Mouse (Mus musculus) midbrain, embryonic 16.5 days (tissue): ENCODE measurements around the gene Raet1e. TPM values are rescaled to one million over a fixed set of nuclear protein-coding genes. Genes with fewer than 3 reads are reported as not detected.

Experiments
- polyA plus RNA-seq: library from polyadenylated mRNA; unstranded; fragments of >200 nt; fragmentation: Nextera tagmentation; extraction: Ambion mirVana; gene quantifications from 2 replicates; pipeline ENCODE4 v1.2.1, GENCODE M21; 2015

Raet1e gene
- polyA plus RNA-seq, 1 experiment from 2014 or later: 0.46 TPM

Other genes with a start within 250 kb of the Raet1e start
- not detected in 2 replicates for gene 4930444G20Rik, start 90.5 kb upstream of the Raet1e start, polyA plus RNA-seq
- 1.9 and 2.9 TPM in 2 replicates for gene E030030I06Rik, start 9.3 kb upstream of the Raet1e start, polyA plus RNA-seq
- 0.35 and 0.57 TPM in 2 replicates for gene H60b, start within 50 bp of the Raet1e start, polyA plus RNA-seq
- 1.4 and 2.2 TPM in 2 replicates for gene Raet1d, start 202.0 kb downstream of the Raet1e start, polyA plus RNA-seq